Mouse (Mus musculus) ovary, postnatal 10 days (tissue): ENCODE results near the gene Ocln.
A peak's percentile ranks its signal among the peaks of the same experiment; 100 is the strongest.
"Not testable (repeated sequence)": the region's sequence is repeated elsewhere in the genome, so short reads cannot be mapped to it uniquely, and the experiment has no call there.

Experiments
- DNase-seq: peaks from one replicate; pipeline ENCODE4 v3.0.0; 2022; ENCODE audit warnings: low spot score

The Ocln gene

GRCm38 (mm10) chr13:100492061-100492787, 60.3 kb downstream of the Ocln start, which contains the start of gene Gtf2h2:
TSS of gene Gtf2h2 (minus strand) at chr13:100492579.
- peak; percentile 83 for DNase-seq

- DNase-seq: no peak
These were observed 60.9 kb downstream of the Ocln start for GRCm38 (mm10) chr13:100491623-100492022.

- no peak for DNase-seq
These were observed 62.1 kb downstream of the Ocln start for GRCm38 (mm10) chr13:100490424-100490823.

GRCm38 (mm10) chr13:100483610-100484009, 68.9 kb downstream of the Ocln start:
- DNase-seq: no peak

GRCm38 (mm10) chr13:100463527-100464222, 88.8 kb downstream of the Ocln start:
- no peak for DNase-seq

GRCm38 (mm10) chr13:100461336-100461735, 91.2 kb downstream of the Ocln start:
- no peak for DNase-seq

- not testable (repeated sequence) for DNase-seq
These were observed 99.9 kb downstream of the Ocln start, which contains the start of gene Naip1 for GRCm38 (mm10) chr13:100452415-100453127. TSS of gene Naip1 (minus strand) at chr13:100452869.

GRCm38 (mm10) chr13:100449495-100449894, 103.0 kb downstream of the Ocln start:
- no peak for DNase-seq
